Mouse (Mus musculus) midbrain, postnatal 0 days (tissue): Measurements from ENCODE around the gene Pam16. TPM values are rescaled to one million over a fixed set of nuclear protein-coding genes. Genes with fewer than 3 reads are reported as not detected.

Experiments used
- ATAC-seq: fragments of 200-750 bp; cut with Nextera tagmentation; 2 replicates; pipeline ENCODE4 v1.8.0; 2017; ENCODE audit warnings: moderate number of reproducible peaks, mild to moderate bottlenecking, moderate TSS enrichment, moderate library complexity; ENCODE audit not compliant: low FRiP score
- DNase-seq: peaks from one replicate; pipeline ENCODE4 v3.0.0-alpha.2; 2015; ENCODE audit warnings: low spot score
- H3K27ac ChIP-seq: fragments of 300-500 bp; sonication (generic); 2 replicates; pipeline ENCODE4 v1.5.1; 2014; ENCODE audit warnings: low read depth, mild to moderate bottlenecking, low read length, mixed read lengths
- H3K27me3 ChIP-seq: fragments of 300-500 bp; sonication (generic); 2 replicates; pipeline ENCODE4 v1.6.1; 2014; ENCODE audit warnings: low read length, control low read depth, mixed read lengths; ENCODE audit not compliant: insufficient read depth
- H3K36me3 ChIP-seq: fragments of 300-500 bp; sonication (generic); 2 replicates; pipeline ENCODE4 v1.6.1; 2014; ENCODE audit warnings: low read length, control low read depth, mixed read lengths; ENCODE audit not compliant: insufficient read depth
- H3K4me1 ChIP-seq: fragments of 300-500 bp; sonication (generic); 2 replicates; pipeline ENCODE4 v1.6.1; 2014; ENCODE audit warnings: mild to moderate bottlenecking, control low read depth, antibody characterized with exemption, low read length, mixed read lengths; ENCODE audit not compliant: insufficient read depth
- H3K4me2 ChIP-seq: fragments of 300-500 bp; sonication (generic); 2 replicates; pipeline ENCODE4 v1.6.1; 2014; ENCODE audit warnings: low read depth, mild to moderate bottlenecking, low read length, mixed read lengths; ENCODE audit not compliant: poor library complexity, severe bottlenecking
- H3K4me3 ChIP-seq: fragments of 300-500 bp; sonication (generic); 2 replicates; pipeline ENCODE4 v1.5.1; 2014; ENCODE audit warnings: low read depth, mild to moderate bottlenecking, low read length, moderate library complexity
- H3K9ac ChIP-seq: fragments of 300-500 bp; sonication (generic); replicated peaks from 2 replicates; pipeline ENCODE4 v1.6.1; 2014; ENCODE audit warnings: mild to moderate bottlenecking, low read length, moderate library complexity, mixed read lengths; ENCODE audit not compliant: poor library complexity, severe bottlenecking
- H3K9me3 ChIP-seq: fragments of 300-500 bp; sonication (generic); 2 replicates; pipeline ENCODE4 v1.6.1; 2016; ENCODE audit warnings: low read length, control low read depth
- CTCF ChIP-seq: IDR thresholded peaks from 2 replicates; pipeline ENCODE4 v1.5.1; 2016; ENCODE audit warnings: antibody characterized with exemption, mild to moderate bottlenecking
- WGBS: fragments of 180-500 bp; shearing (Covaris S2); extraction: QIAGEN DNeasy Blood & Tissue Kit; methylation state at CpG from one replicate; pipeline ENCODE4 v1.1.7; 2014; 5-methylcytosine and 5-hydroxymethylcytosine counted together
- polyA plus RNA-seq: library from polyadenylated mRNA; unstranded; fragments of >200 nt; fragmentation: Nextera tagmentation; extraction: Ambion mirVana; gene quantifications from 2 replicates; pipeline ENCODE4 v1.2.1, GENCODE M21; 2015
- total RNA-seq: library from RNA; depleted of rRNA; stranded (reverse); fragments of >200 nt; gene quantifications from 2 replicates; pipeline ENCODE4 v1.2.3, GENCODE M21; 2014

Gene Pam16
- total and polyA plus RNA-seq, 2 experiments from 2014 or later = 31.7 to 134 TPM

DNA sequence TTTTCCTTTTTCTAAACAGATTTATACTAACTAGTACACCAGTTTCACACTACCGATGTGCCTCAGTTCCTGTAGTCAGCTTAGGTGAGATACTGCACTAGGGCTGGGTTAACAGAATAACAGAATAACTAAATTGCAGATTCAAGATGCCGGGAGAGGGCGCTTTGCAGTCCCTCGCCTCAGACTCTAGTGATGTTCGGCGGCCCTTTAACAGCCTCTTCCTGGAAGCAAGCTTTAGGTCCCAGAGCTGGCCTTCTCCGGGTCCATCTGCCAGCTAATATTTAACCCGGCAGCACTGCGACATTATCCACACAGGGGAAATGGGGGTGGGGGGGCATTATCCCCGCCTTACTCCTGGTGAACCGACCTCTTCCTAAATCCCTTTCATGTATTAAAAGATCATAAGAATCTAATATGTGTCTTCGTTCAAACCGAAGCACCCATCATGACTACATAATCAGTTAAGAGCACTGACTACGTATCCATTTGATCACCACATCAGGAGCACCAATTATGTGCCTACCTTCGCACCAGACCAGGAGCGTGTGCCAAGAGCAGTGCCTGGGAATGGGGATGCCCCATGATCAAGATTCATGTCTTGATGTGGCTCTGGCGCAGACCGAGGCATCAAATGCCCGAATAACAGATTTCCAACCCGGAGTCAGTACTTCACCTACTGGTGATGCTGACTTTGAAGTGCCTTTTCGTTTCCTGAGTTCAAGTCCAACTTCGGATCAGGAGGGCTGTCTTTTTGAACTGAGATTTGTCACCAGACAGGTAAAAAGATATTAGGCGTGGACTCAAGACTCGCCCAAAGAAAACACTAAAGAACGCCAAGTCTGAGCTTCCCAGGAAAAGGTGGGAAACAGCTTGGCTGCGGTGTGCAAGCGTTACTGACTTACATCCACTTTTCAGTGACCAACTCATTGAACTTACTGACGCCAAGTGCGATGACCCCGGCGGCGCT, 31.6 kb downstream of the Pam16 start:
- Histone ChIP-seq H3K4me1 (peaks cover 15% of the 10 kb centered on the region; the same call in 1 of the 2 replicates), H3K4me3 (peak overlapping the region; percentile 83), H3K27ac (peak overlapping the region; percentile 88; the same call in 1 of the 2 replicates), H3K36me3 (no peaks in the 10 kb centered on the region; the same call in 1 of the 2 replicates), H3K27me3 (no peaks in the 10 kb centered on the region), H3K9ac (peak overlapping the region; percentile 90), H3K9me3 (no peaks in the 10 kb centered on the region), H3K4me2 (peak overlapping the region; percentile 92)
- DNase-seq (peak; percentile 84), ATAC-seq (0 out of 2 replicates have a peak, but pooled peaks have one; percentile 5)
- 10% methylated on average over 32 of the region's 32 CpGs for WGBS
- TF ChIP-seq CTCF = peak; percentile 79

DNA sequence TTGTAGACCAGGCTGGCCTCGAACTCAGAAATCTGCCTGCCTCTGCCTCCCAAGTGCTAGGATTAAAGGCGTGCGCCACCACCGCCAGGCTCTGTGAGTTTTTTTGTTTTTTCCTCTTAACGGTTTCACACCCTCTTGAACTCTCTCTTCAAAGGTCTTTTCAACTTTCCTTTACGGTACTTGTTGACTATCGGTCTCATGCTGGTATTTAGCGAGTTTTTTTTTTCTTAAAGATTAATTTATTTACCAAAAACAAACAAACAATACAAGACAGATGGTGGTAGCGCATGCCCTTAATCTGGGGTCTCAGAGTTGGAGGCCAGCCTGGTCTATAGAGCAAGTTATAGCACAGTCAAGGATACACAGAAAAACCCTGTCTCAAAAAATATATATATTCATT, 34.6 kb downstream of the Pam16 start:
- Histone ChIP-seq H3K9ac (no peak overlapping the region), H3K9me3 (no peaks in the 10 kb centered on the region), H3K4me1 (no peaks in the 10 kb centered on the region), H3K36me3 (no peaks in the 10 kb centered on the region; the same call in 1 of the 2 replicates), H3K4me2 (no peak overlapping the region), H3K27ac (no peak overlapping the region), H3K27me3 (no peaks in the 10 kb centered on the region), H3K4me3 (no peak overlapping the region)
- DNase-seq (no peak), ATAC-seq (no peak)
- no peak for TF ChIP-seq CTCF
- 97% methylated on average over 9 of the region's 9 CpGs for WGBS

DNA sequence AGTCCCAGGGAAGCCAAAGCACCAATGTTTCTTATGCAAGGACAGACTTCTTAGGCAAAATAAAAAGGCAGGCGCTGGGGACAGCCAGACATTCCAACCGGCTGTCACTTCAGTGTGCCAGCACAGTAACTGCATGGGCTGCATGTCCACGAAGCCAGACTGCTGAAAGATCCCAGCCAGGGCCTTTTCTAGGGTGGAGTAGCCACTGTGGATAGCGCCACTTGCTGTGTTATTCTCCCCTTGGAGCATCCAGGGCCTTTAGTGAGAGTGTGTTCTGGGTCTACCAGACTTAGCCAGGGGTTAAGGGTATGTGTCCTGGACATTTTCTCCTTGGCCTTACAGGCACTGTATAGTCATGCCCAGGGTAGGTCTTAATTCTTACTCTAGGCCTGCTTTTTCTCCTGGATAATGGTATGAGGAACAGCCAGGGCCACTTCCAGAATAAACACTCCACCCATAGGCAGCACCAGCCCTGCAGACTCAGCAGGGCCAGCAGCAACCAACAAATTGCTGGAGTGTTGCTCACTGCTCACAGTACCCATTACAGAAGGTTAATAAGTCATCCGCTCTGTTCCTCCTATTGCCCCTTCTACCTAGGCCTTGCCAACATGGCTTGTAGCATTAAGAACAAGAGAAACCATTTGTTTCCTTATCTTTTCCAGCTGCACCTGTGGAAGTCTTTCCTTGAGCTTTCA, 37.1 kb downstream of the Pam16 start:
- H3K4me1 ChIP-seq = no peaks in the 10 kb centered on the region
- ATAC-seq (no peak), DNase-seq (no peak)
- no peaks in the 10 kb centered on the region; the same call in 1 of the 2 replicates for H3K36me3 ChIP-seq
- no peak overlapping the region for H3K4me3 ChIP-seq
- H3K9ac ChIP-seq = no peak overlapping the region
- H3K27ac ChIP-seq = peak overlapping the region; percentile 62; the same call in 1 of the 2 replicates
- H3K27me3 ChIP-seq = no peaks in the 10 kb centered on the region
- no peak overlapping the region for H3K4me2 ChIP-seq
- no peaks in the 10 kb centered on the region for H3K9me3 ChIP-seq
- WGBS = 56% methylated on average over 5 of the region's 5 CpGs
- no peak for TF ChIP-seq CTCF

DNA sequence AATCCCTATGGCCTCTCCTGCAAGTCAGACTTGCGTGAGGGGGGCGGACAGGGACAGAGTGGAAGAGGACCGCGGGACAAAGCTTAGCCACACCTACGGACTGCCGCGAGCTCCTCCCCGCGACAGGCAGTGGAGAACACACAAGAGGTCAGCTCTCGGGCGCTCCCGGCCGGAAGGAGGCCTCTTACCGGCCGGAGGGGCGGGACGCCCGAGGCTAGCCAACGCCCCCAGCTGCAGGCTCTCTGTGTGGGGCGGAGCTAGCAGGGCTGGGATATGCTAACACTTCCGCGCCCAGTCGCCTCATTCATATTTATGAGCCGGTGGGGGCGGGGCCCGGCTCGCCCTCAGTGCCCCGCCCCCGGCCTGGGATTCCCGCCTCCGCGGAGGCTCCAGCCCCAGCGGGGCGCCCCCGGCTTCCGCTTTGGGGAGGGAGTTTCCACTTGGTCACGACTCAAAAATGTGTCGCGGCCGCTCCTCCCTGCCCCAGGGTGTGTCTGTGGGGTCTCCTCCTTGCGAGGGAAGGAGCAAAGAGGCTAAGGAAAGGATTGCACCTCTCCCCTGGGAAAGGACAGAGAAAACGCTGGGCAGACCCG, 38.2 kb downstream of the Pam16 start:
- Histone ChIP-seq H3K4me3 (peak overlapping the region; percentile 56), H3K27me3 (no peaks in the 10 kb centered on the region), H3K36me3 (no peaks in the 10 kb centered on the region; the same call in 1 of the 2 replicates), H3K9ac (peak overlapping the region; percentile 57), H3K9me3 (no peaks in the 10 kb centered on the region), H3K27ac (peak overlapping the region; percentile 62), H3K4me2 (peak overlapping the region; percentile 90), H3K4me1 (no peaks in the 10 kb centered on the region)
- peak; percentile 94 for ATAC-seq
- peak; percentile 95 for DNase-seq
- peak; percentile 31 for TF ChIP-seq CTCF
- WGBS = under 1% methylated on average over 43 of the region's 43 CpGs

DNA sequence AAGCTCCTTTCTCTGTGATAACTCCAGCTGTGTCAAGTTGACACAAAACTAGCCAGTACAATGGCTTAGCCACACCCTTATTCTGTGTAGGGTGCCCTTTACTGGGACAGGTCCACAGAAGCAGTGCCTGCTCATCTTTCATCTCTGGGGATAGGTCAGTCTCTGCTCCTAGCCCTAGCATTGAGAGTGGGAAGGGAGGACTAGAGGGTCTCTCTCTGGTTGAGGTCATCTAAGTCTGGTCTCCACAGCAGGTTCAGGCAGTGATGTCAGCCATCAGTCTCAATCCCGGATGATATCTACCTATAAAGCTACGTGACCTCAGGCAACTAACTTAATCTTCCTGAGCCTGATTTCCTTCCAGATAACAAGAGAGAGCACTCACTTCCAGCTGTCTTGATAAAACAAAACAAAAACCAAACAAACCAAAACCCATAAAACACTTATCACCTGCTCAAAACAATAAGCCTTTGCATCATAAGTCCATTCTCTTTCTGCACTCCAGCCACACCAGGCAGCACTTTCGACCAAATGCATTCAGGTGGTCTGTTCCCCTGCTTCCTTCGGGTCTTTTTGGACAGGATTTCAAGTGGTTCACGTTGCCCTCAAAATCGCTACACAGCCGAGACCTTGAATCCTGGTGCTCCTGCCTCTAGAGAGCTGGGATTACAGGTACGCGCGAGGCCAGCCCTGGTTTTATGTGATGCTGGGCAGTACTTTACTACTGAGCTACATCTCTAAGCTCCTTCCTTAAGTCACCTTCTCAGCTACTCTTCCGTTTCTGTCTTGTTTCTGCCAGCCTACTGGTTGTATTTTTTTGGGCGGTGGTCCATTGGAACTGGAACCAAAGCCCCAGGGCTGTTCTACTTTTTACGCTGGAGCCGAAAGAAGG, 38.9 kb downstream of the Pam16 start:
- H3K4me3 ChIP-seq = peak overlapping the region; percentile 56
- TF ChIP-seq CTCF = no peak
- no peaks in the 10 kb centered on the region for H3K27me3 ChIP-seq
- peak overlapping the region; percentile 90 for H3K4me2 ChIP-seq
- no peaks in the 10 kb centered on the region for H3K9me3 ChIP-seq
- H3K36me3 ChIP-seq = no peaks in the 10 kb centered on the region; the same call in 1 of the 2 replicates
- H3K9ac ChIP-seq = peak overlapping the region; percentile 57
- ATAC-seq (peak; percentile 17; the same call in 1 of the 2 replicates), DNase-seq (no peak)
- H3K4me1 ChIP-seq = no peaks in the 10 kb centered on the region
- peak overlapping the region; percentile 62 for H3K27ac ChIP-seq
- 8% methylated on average over 14 of the region's 14 CpGs for WGBS
